Mouse (Mus musculus) liver, embryonic 13.5 days (tissue): ENCODE data around the gene Mgat5. TPM values are rescaled to one million over a fixed set of nuclear protein-coding genes. Genes with fewer than 3 reads are reported as not detected.
A peak's percentile ranks its signal among the peaks of the same experiment; 100 is the strongest.

Source experiments
- ATAC-seq: fragments of 200-750 bp; cut with Nextera tagmentation; 2 replicates; pipeline ENCODE4 v1.8.0; 2017; ENCODE audit warnings: low read depth, mild to moderate bottlenecking, moderate number of reproducible peaks, moderate library complexity
- DNase-seq: peaks from one replicate; pipeline ENCODE4 v3.0.0; 2022
- H3K27ac ChIP-seq: fragments of 300-500 bp; sonication (generic); 2 replicates; pipeline ENCODE4 v1.5.1; 2015; ENCODE audit warnings: moderate library complexity, mild to moderate bottlenecking, inconsistent platforms
- H3K27me3 ChIP-seq: fragments of 300-500 bp; sonication (generic); 2 replicates; pipeline ENCODE4 v1.6.1; 2015; ENCODE audit warnings: mild to moderate bottlenecking, inconsistent platforms
- H3K36me3 ChIP-seq: fragments of 300-500 bp; sonication (generic); 2 replicates; pipeline ENCODE4 v1.6.1; 2015; ENCODE audit warnings: mild to moderate bottlenecking, inconsistent platforms
- H3K4me1 ChIP-seq: fragments of 300-500 bp; sonication (generic); replicated peaks from 2 replicates; pipeline ENCODE4 v1.6.1; 2015; ENCODE audit warnings: inconsistent platforms
- H3K4me2 ChIP-seq: fragments of 300-500 bp; sonication (generic); 2 replicates; pipeline ENCODE4 v1.6.1; 2015; ENCODE audit warnings: inconsistent platforms, mild to moderate bottlenecking, moderate library complexity
- H3K4me3 ChIP-seq: fragments of 300-500 bp; sonication (generic); replicated peaks from 2 replicates; pipeline ENCODE4 v1.5.1; 2015; ENCODE audit warnings: mild to moderate bottlenecking, inconsistent platforms
- H3K9ac ChIP-seq: fragments of 300-500 bp; sonication (generic); 2 replicates; pipeline ENCODE4 v1.6.1; 2015; ENCODE audit warnings: mild to moderate bottlenecking, inconsistent platforms
- H3K9me3 ChIP-seq: fragments of 300-500 bp; sonication (generic); replicated peaks from 2 replicates; pipeline ENCODE4 v1.6.1; 2016; ENCODE audit warnings: inconsistent platforms
- WGBS: fragments of 180-500 bp; shearing (Covaris S2); methylation state at CpG from one replicate; pipeline ENCODE4 v1.1.7; 2015; ENCODE audit not compliant: insufficient replicate concordance; 5-methylcytosine and 5-hydroxymethylcytosine counted together
- polyA plus RNA-seq: library from polyadenylated mRNA; unstranded; fragments of >200 nt; fragmentation: Nextera tagmentation; extraction: Ambion mirVana; gene quantifications from 2 replicates; pipeline ENCODE4 v1.2.1, GENCODE M21; 2015

Mgat5 gene
- polyA plus RNA-seq, 1 experiment from 2014 or later, result 0.62 TPM

GRCm38 (mm10) chr1:127219161-127219560 lies 14.3 kb downstream of the Mgat5 start:
- Histone ChIP-seq H3K36me3 (no peaks in the 10 kb centered on the region), H3K4me3 (no peak overlapping the region), H3K4me2 (no peak overlapping the region), H3K27ac (no peak overlapping the region), H3K4me1 (peaks cover 3% of the 10 kb centered on the region; the same call in 1 of the 2 replicates), H3K9ac (no peak overlapping the region), H3K9me3 (no peaks in the 10 kb centered on the region), H3K27me3 (no peaks in the 10 kb centered on the region)
- no peak for ATAC-seq
- 66% methylated on average over 4 of the region's 4 CpGs for WGBS
- DNase-seq, result no peak

- Histone ChIP-seq H3K36me3 (no peaks in the 10 kb centered on the region), H3K4me3 (no peak overlapping the region), H3K27ac (no peak overlapping the region), H3K9me3 (no peaks in the 10 kb centered on the region), H3K27me3 (no peaks in the 10 kb centered on the region), H3K9ac (no peak overlapping the region), H3K4me2 (no peak overlapping the region), H3K4me1 (peaks cover 3% of the 10 kb centered on the region; the same call in 1 of the 2 replicates)
- WGBS, result 64% methylated on average over 4 of the region's 4 CpGs
- DNase-seq (no peak), ATAC-seq (no peak)
Observed at GRCm38 (mm10) chr1:127219621-127220020, 14.8 kb downstream of the Mgat5 start.

GRCm38 (mm10) chr1:127221998-127222736 lies 17.4 kb downstream of the Mgat5 start:
- Histone ChIP-seq H3K4me2 (no peak overlapping the region), H3K27me3 (no peaks in the 10 kb centered on the region), H3K9ac (no peak overlapping the region), H3K27ac (no peak overlapping the region), H3K4me3 (no peak overlapping the region), H3K4me1 (no peaks in the 10 kb centered on the region; the same call in 1 of the 2 replicates), H3K9me3 (no peaks in the 10 kb centered on the region), H3K36me3 (no peaks in the 10 kb centered on the region)
- WGBS, result 54% methylated on average over 8 of the region's 8 CpGs
- no peak for DNase-seq
- ATAC-seq, result no peak

- Histone ChIP-seq H3K9ac (no peak overlapping the region), H3K4me3 (no peak overlapping the region), H3K9me3 (no peaks in the 10 kb centered on the region), H3K36me3 (no peaks in the 10 kb centered on the region), H3K4me1 (peaks cover under 1% of the 10 kb centered on the region; the same call in 1 of the 2 replicates), H3K27ac (no peak overlapping the region), H3K27me3 (no peaks in the 10 kb centered on the region), H3K4me2 (no peak overlapping the region)
- no peak for ATAC-seq
- DNase-seq, result no peak
- 69% methylated on average over 5 of the region's 5 CpGs for WGBS
Observed at GRCm38 (mm10) chr1:127225060-127225459, 20.2 kb downstream of the Mgat5 start.

- Histone ChIP-seq H3K4me3 (no peak overlapping the region), H3K4me2 (no peak overlapping the region), H3K9ac (no peak overlapping the region), H3K27ac (no peak overlapping the region), H3K4me1 (peaks cover 6% of the 10 kb centered on the region), H3K9me3 (no peaks in the 10 kb centered on the region), H3K36me3 (no peaks in the 10 kb centered on the region), H3K27me3 (no peaks in the 10 kb centered on the region)
- no peak for DNase-seq
- ATAC-seq, result no peak
- WGBS, result 73% methylated on average over 2 of the region's 2 CpGs
Observed at GRCm38 (mm10) chr1:127229011-127229410, 24.2 kb downstream of the Mgat5 start.

GRCm38 (mm10) chr1:127230468-127230867 lies 25.7 kb downstream of the Mgat5 start:
- Histone ChIP-seq H3K4me2 (0 out of 2 replicates have a peak overlapping the region, but pooled peaks have one; percentile 8), H3K4me1 (peaks cover 6% of the 10 kb centered on the region), H3K4me3 (no peak overlapping the region), H3K36me3 (no peaks in the 10 kb centered on the region), H3K9ac (no peak overlapping the region), H3K27me3 (no peaks in the 10 kb centered on the region), H3K9me3 (no peaks in the 10 kb centered on the region), H3K27ac (no peak overlapping the region; the same call in 1 of the 2 replicates)
- ATAC-seq, result no peak
- WGBS, result 13% methylated on average over 2 of the region's 2 CpGs
- no peak for DNase-seq

GRCm38 (mm10) chr1:127233191-127233651 lies 28.4 kb downstream of the Mgat5 start:
- no peaks in the 10 kb centered on the region for H3K9me3 ChIP-seq
- no peak for ATAC-seq

GRCm38 (mm10) chr1:127235157-127235556 lies 30.3 kb downstream of the Mgat5 start:
- Histone ChIP-seq H3K36me3 (no peaks in the 10 kb centered on the region), H3K9ac (no peak overlapping the region), H3K4me2 (no peak overlapping the region), H3K27ac (no peak overlapping the region), H3K27me3 (no peaks in the 10 kb centered on the region), H3K4me3 (no peak overlapping the region), H3K9me3 (no peaks in the 10 kb centered on the region), H3K4me1 (peaks cover 15% of the 10 kb centered on the region; the same call in 1 of the 2 replicates)
- DNase-seq (no peak), ATAC-seq (no peak)
- 70% methylated on average over 4 of the region's 4 CpGs for WGBS

More at GRCm38 (mm10) chr1:127233191-127233651, 28.4 kb downstream of the Mgat5 start:
- Histone ChIP-seq H3K4me3 (no peak overlapping the region), H3K27me3 (no peaks in the 10 kb centered on the region), H3K4me2 (no peak overlapping the region), H3K4me1 (peaks cover 10% of the 10 kb centered on the region; the same call in 1 of the 2 replicates), H3K27ac (no peak overlapping the region), H3K9ac (no peak overlapping the region), H3K36me3 (no peaks in the 10 kb centered on the region)
- no peak for DNase-seq
- 61% methylated on average over 4 of the region's 4 CpGs for whole genome bisulfite sequencing

- H3K9me3 ChIP-seq, result no peaks in the 10 kb centered on the region
- no peak overlapping the region for H3K4me3 ChIP-seq
- H3K4me2 ChIP-seq, result no peak overlapping the region
- no peaks in the 10 kb centered on the region for H3K36me3 ChIP-seq
- ATAC-seq (no peak), DNase-seq (no peak)
- 73% methylated on average over 8 of the region's 8 CpGs for WGBS
- no peak overlapping the region for H3K27ac ChIP-seq
- H3K9ac ChIP-seq, result no peak overlapping the region
- H3K4me1 ChIP-seq, result peaks cover 12% of the 10 kb centered on the region; the same call in 1 of the 2 replicates
- no peaks in the 10 kb centered on the region for H3K27me3 ChIP-seq
Observed at GRCm38 (mm10) chr1:127236396-127236795, 31.6 kb downstream of the Mgat5 start.

GRCm38 (mm10) chr1:127238871-127239314 lies 34.1 kb downstream of the Mgat5 start:
- H3K9me3 ChIP-seq, result no peaks in the 10 kb centered on the region
- no peak overlapping the region for H3K4me2 ChIP-seq
- H3K4me1 ChIP-seq, result peaks cover 29% of the 10 kb centered on the region
- H3K9ac ChIP-seq, result no peak overlapping the region
- DNase-seq (no peak), ATAC-seq (no peak)
- H3K36me3 ChIP-seq, result no peaks in the 10 kb centered on the region
- no peaks in the 10 kb centered on the region for H3K27me3 ChIP-seq
- no peak overlapping the region for H3K27ac ChIP-seq
- 63% methylated on average over 6 of the region's 6 CpGs for WGBS
- H3K4me3 ChIP-seq, result no peak overlapping the region

GRCm38 (mm10) chr1:127239914-127240313 lies 35.1 kb downstream of the Mgat5 start:
- DNase-seq (no peak), ATAC-seq (no peak)
- H3K9ac ChIP-seq, result no peak overlapping the region
- H3K4me1 ChIP-seq, result peaks cover 33% of the 10 kb centered on the region
- H3K27me3 ChIP-seq, result no peaks in the 10 kb centered on the region
- H3K36me3 ChIP-seq, result no peaks in the 10 kb centered on the region
- no peak overlapping the region for H3K4me2 ChIP-seq
- H3K4me3 ChIP-seq, result no peak overlapping the region
- whole genome bisulfite sequencing, result 32% methylated on average over 6 of the region's 6 CpGs
- H3K9me3 ChIP-seq, result no peaks in the 10 kb centered on the region
- no peak overlapping the region for H3K27ac ChIP-seq
